Mouse (Mus musculus) olfactory bulb, adult 2 months (tissue): ENCODE measurements around the gene Dcaf8. TPM values are rescaled to one million over a fixed set of nuclear protein-coding genes. Genes with fewer than 3 reads are reported as not detected.

Experiments used
- H3K27ac ChIP-seq: fragments of 200-500 bp; 2 replicates; pipeline ENCODE4 v1.5.1; 2012; ENCODE audit warnings: low read depth, low read length; ENCODE audit not compliant: insufficient read depth
- H3K4me1 ChIP-seq: fragments of 200-500 bp; 2 replicates; pipeline ENCODE4 v1.6.1; 2012; ENCODE audit warnings: low read length; ENCODE audit not compliant: control insufficient read depth, insufficient read depth
- H3K4me3 ChIP-seq: fragments of 200-500 bp; 2 replicates; pipeline ENCODE4 v1.5.1; 2012; ENCODE audit warnings: mild to moderate bottlenecking, low read depth, low read length, moderate library complexity; ENCODE audit not compliant: insufficient read depth
- CTCF ChIP-seq: fragments of 200-500 bp; IDR thresholded peaks from 2 replicates; pipeline ENCODE4 v1.5.1; 2012; ENCODE audit warnings: low read depth, mild to moderate bottlenecking, low read length, moderate library complexity; ENCODE audit not compliant: insufficient read depth
- POLR2A ChIP-seq: fragments of 200-500 bp; IDR thresholded peaks from 2 replicates; pipeline ENCODE4 v1.6.1; 2012; ENCODE audit warnings: mild to moderate bottlenecking, low read depth, low read length, moderate library complexity; ENCODE audit not compliant: insufficient read depth
- WGBS: fragments of 180-500 bp; shearing (Covaris S2); methylation state at CpG from one replicate; pipeline ENCODE4 v1.1.7; 2018; 5-methylcytosine and 5-hydroxymethylcytosine counted together
- polyA plus RNA-seq: library from polyadenylated mRNA; stranded (reverse); fragments of >200 nt; gene quantifications from 2 replicates; pipeline ENCODE4 v1.2.4, GENCODE M21; 2012; ENCODE audit warnings: low replicate concordance; ENCODE audit not compliant: missing spikeins, insufficient read depth, insufficient read length

The Dcaf8 gene
- polyA plus RNA-seq, 1 experiment: 96.2 TPM

DNA sequence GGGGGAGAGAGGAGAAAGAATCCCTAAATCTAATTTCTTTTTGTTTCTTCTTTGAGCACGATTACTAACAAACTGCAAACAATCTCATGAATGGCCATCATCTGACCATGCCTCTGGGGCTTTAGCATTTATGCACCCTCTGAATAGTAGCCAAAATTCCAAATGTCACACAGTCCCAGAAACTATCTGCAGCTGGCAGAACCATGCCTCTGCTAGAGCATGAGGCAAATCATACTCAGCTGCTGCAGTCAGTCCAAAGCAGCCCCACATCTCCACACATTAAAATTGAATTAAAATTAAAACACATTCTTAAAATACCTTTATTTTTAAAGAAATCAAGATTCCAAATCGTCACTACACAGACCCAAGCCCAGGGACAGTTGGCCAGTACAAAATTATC, 7.7 kb upstream of the Dcaf8 start:
- 64% methylated on average over 2 of the region's 2 CpGs for WGBS
- Histone ChIP-seq H3K27ac (no peak overlapping the region), H3K4me1 (no peaks in the 10 kb centered on the region), H3K4me3 (no peak overlapping the region)
- TF ChIP-seq CTCF (no peak), POLR2A (no peak)

- H3K4me3 ChIP-seq: no peak overlapping the region
- TF ChIP-seq CTCF (no peak), POLR2A (no peak)
Observed at GRCm38 (mm10) chr1:172140825-172141224, 7.1 kb upstream of the Dcaf8 start.

DNA sequence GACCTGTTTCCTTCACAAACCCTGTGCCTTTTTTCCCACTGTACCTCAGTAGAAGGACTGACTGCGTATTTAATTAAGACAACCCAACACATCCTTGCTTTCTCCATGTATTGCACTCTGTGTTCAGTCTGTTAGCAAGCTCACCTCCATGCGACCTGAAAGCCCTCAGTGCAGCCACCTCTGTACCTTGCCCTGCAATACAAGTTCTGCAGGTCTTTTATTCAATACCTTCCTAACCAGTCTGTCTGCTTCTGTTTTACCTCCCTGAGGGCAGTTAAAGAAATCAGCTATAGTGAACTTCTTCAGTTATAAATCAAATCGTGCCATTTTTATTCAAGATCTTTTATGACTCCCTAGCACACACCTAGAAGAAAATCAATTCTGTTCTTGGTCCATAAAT, 6.4 kb upstream of the Dcaf8 start:
- Histone ChIP-seq H3K4me1 (peaks cover 3% of the 10 kb centered on the region; the same call in 1 of the 2 replicates), H3K27ac (no peak overlapping the region), H3K4me3 (no peak overlapping the region)
- 86% methylated on average over 3 of the region's 3 CpGs for WGBS
- TF ChIP-seq CTCF: no peak
- no peak for TF ChIP-seq POLR2A

More at GRCm38 (mm10) chr1:172140825-172141224, 7.1 kb upstream of the Dcaf8 start:
- WGBS: 84% methylated on average over 1 of the region's 1 CpGs
- Histone ChIP-seq H3K27ac (no peak overlapping the region), H3K4me1 (peaks cover 3% of the 10 kb centered on the region; the same call in 1 of the 2 replicates)

GRCm38 (mm10) chr1:172143570-172143969, 4.3 kb upstream of the Dcaf8 start:
- 5% methylated on average over 1 of the region's 1 CpGs for WGBS
- peaks cover 3% of the 10 kb centered on the region; the same call in 1 of the 2 replicates for H3K4me1 ChIP-seq
- H3K27ac ChIP-seq: no peak overlapping the region
- H3K4me3 ChIP-seq: no peak overlapping the region
- TF ChIP-seq POLR2A (no peak), CTCF (no peak)

GRCm38 (mm10) chr1:172148279-172148954, 533 bp downstream of the Dcaf8 start:
- under 1% methylated on average over 40 of the region's 40 CpGs for WGBS
- peak overlapping the region; percentile 90 for H3K27ac ChIP-seq
- H3K4me1 ChIP-seq: peaks cover 3% of the 10 kb centered on the region; the same call in 1 of the 2 replicates
- peak overlapping the region; percentile 94 for H3K4me3 ChIP-seq
- no peak for TF ChIP-seq POLR2A
- peak; percentile 9; the same call in 1 of the 2 replicates for TF ChIP-seq CTCF

- 7% methylated on average over 19 of the region's 19 CpGs for WGBS
- H3K4me3 ChIP-seq: peak overlapping the region; percentile 94
- peaks cover 3% of the 10 kb centered on the region; the same call in 1 of the 2 replicates for H3K4me1 ChIP-seq
- no peak for TF ChIP-seq CTCF
- TF ChIP-seq POLR2A: no peak
- H3K27ac ChIP-seq: no peak overlapping the region; the same call in 1 of the 2 replicates
Observed at GRCm38 (mm10) chr1:172148955-172149815, 1.3 kb downstream of the Dcaf8 start.

DNA sequence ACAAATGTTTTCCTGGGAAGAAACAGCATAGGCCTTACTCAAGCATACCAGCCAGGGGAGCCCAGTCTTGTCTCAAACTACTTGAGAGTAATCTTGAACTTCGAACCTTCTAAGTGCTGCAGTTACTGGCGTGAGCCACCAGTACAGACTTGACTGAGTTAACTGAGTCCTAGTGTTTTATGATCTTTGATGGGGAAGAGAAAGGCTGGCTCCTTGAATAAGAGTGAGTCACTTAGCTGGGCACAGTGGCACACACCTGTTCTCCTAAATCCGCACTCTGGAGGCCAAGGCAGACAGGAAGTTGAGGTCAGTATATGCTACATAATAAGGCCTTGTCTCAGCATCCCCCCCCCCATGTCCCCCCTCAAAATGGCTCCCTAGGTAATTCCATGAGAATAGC, 6.7 kb downstream of the Dcaf8 start:
- H3K4me3 ChIP-seq: no peak overlapping the region
- 93% methylated on average over 3 of the region's 3 CpGs for WGBS
- H3K4me1 ChIP-seq: no peaks in the 10 kb centered on the region
- H3K27ac ChIP-seq: no peak overlapping the region
- TF ChIP-seq POLR2A (no peak), CTCF (no peak)

GRCm38 (mm10) chr1:172155518-172155917, 7.6 kb downstream of the Dcaf8 start:
- Histone ChIP-seq H3K4me1 (no peaks in the 10 kb centered on the region), H3K4me3 (no peak overlapping the region), H3K27ac (no peak overlapping the region)
- WGBS: 87% methylated on average over 3 of the region's 3 CpGs
- TF ChIP-seq POLR2A: no peak

GRCm38 (mm10) chr1:172159970-172160369, 12.1 kb downstream of the Dcaf8 start:
- 62% methylated on average over 4 of the region's 4 CpGs for WGBS
- no peak for TF ChIP-seq CTCF
- TF ChIP-seq POLR2A: no peak
- no peak overlapping the region for H3K4me3 ChIP-seq

More at GRCm38 (mm10) chr1:172159970-172160369, 12.1 kb downstream of the Dcaf8 start:
- no peaks in the 10 kb centered on the region for H3K4me1 ChIP-seq
- no peak overlapping the region for H3K27ac ChIP-seq
